Mouse (Mus musculus) midbrain, embryonic 15.5 days (tissue): Measurements from ENCODE around the gene Psg16. TPM values are rescaled to one million over a fixed set of nuclear protein-coding genes. Genes with fewer than 3 reads are reported as not detected.
"Not testable (repeated sequence)": the region's sequence is repeated elsewhere in the genome, so short reads cannot be mapped to it uniquely, and the experiment has no call there.

Experiments
- ATAC-seq: fragments of 200-750 bp; cut with Nextera tagmentation; replicated peaks from 2 replicates; pipeline ENCODE4 v1.8.0; 2017; ENCODE audit warnings: moderate TSS enrichment
- H3K27ac ChIP-seq: fragments of 300-500 bp; sonication (generic); 2 replicates; pipeline ENCODE4 v1.5.1; 2015; ENCODE audit warnings: mild to moderate bottlenecking, inconsistent platforms
- H3K27me3 ChIP-seq: fragments of 300-500 bp; sonication (generic); replicated peaks from 2 replicates; pipeline ENCODE4 v1.6.1; 2015; ENCODE audit warnings: inconsistent platforms
- H3K36me3 ChIP-seq: fragments of 300-500 bp; sonication (generic); replicated peaks from 2 replicates; pipeline ENCODE4 v1.6.1; 2015; ENCODE audit warnings: inconsistent platforms
- H3K4me1 ChIP-seq: fragments of 300-500 bp; sonication (generic); 2 replicates; pipeline ENCODE4 v1.6.1; 2015; ENCODE audit warnings: inconsistent platforms
- H3K4me2 ChIP-seq: fragments of 300-500 bp; sonication (generic); 2 replicates; pipeline ENCODE4 v1.6.1; 2015; ENCODE audit warnings: inconsistent platforms, mild to moderate bottlenecking, moderate library complexity
- H3K4me3 ChIP-seq: fragments of 300-500 bp; sonication (generic); 2 replicates; pipeline ENCODE4 v1.5.1; 2015; ENCODE audit warnings: mild to moderate bottlenecking, inconsistent platforms
- H3K9ac ChIP-seq: fragments of 300-500 bp; sonication (generic); 2 replicates; pipeline ENCODE4 v1.6.1; 2015; ENCODE audit warnings: mild to moderate bottlenecking, inconsistent platforms
- H3K9me3 ChIP-seq: fragments of 300-500 bp; sonication (generic); 2 replicates; pipeline ENCODE4 v1.6.1; 2016; ENCODE audit warnings: inconsistent platforms
- WGBS: fragments of 180-500 bp; shearing (Covaris S2); methylation state at CpG from one replicate; pipeline ENCODE4 v1.1.7; 2015; ENCODE audit warnings: mixed read lengths; 5-methylcytosine and 5-hydroxymethylcytosine counted together
- polyA plus RNA-seq: library from polyadenylated mRNA; unstranded; fragments of >200 nt; fragmentation: Nextera tagmentation; extraction: Ambion mirVana; gene quantifications from 2 replicates; pipeline ENCODE4 v1.2.1, GENCODE M21; 2015

Psg16 gene
- polyA plus RNA-seq, 1 experiment from 2014 or later: 6.1 TPM

DNA sequence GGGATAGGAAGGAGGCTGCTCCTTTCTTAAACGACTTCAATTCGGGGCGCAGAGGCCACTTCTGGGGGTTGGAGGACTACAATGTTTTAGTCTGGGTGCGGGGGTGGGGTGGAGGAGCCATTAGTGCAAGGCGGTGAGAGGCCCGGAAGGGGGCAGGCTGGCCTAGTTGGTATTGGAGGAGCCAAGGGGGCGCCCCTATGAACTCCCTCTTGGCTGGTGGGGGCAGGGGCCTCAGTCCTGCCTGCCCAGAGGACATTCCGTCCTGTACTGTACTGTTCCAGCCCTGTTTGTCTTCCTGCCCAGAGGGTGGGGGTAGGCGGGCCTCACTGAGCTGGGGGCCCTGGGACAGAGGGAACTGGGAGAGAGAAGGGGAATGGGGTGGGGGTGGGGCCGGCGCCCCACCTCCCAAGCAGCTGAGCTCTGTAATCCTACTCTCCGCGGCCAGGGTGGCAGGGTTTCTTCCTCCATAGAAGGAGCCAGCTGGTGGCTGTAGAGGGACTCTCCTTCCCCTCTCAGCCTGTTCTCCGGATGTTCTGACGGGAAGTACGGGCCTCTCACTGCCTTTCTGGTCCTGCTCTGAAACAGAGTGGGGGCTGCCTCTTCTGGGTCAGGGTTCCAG is 15.7 kb upstream of the Psg16 start:
- Histone ChIP-seq H3K9ac (no peak overlapping the region), H3K4me1 (peaks cover 42% of the 10 kb centered on the region), H3K4me2 (no peak overlapping the region), H3K27me3 (peaks cover 6% of the 10 kb centered on the region), H3K27ac (peak overlapping the region; percentile 66), H3K9me3 (no peaks in the 10 kb centered on the region), H3K4me3 (no peak overlapping the region), H3K36me3 (no peaks in the 10 kb centered on the region)
- WGBS: 3% methylated on average over 16 of the region's 16 CpGs
- ATAC-seq: no peak; the same call in 1 of the 2 replicates

GRCm38 (mm10) chr7:17058816-17059462 is 14.9 kb upstream of the Psg16 start:
- H3K36me3 ChIP-seq: no peaks in the 10 kb centered on the region
- peaks cover 42% of the 10 kb centered on the region for H3K4me1 ChIP-seq
- peaks cover 6% of the 10 kb centered on the region for H3K27me3 ChIP-seq
- no peaks in the 10 kb centered on the region for H3K9me3 ChIP-seq
- 34% methylated on average over 8 of the region's 8 CpGs for WGBS
- no peak overlapping the region for H3K4me3 ChIP-seq
- H3K27ac ChIP-seq: peak overlapping the region; percentile 66
- H3K4me2 ChIP-seq: no peak overlapping the region
- H3K9ac ChIP-seq: no peak overlapping the region
- no peak for ATAC-seq

- Histone ChIP-seq H3K9ac (no peak overlapping the region), H3K4me3 (no peak overlapping the region), H3K4me2 (no peak overlapping the region), H3K36me3 (no peaks in the 10 kb centered on the region), H3K4me1 (peaks cover 42% of the 10 kb centered on the region), H3K9me3 (no peaks in the 10 kb centered on the region), H3K27me3 (peaks cover 6% of the 10 kb centered on the region), H3K27ac (peak overlapping the region; percentile 46; the same call in 1 of the 2 replicates)
- ATAC-seq: no peak
- 80% methylated on average over 3 of the region's 3 CpGs for WGBS
These were observed 14.4 kb upstream of the Psg16 start for GRCm38 (mm10) chr7:17059463-17059844.

- no peak overlapping the region for H3K9ac ChIP-seq
- peaks cover 42% of the 10 kb centered on the region for H3K4me1 ChIP-seq
- H3K27me3 ChIP-seq: peaks cover 6% of the 10 kb centered on the region
- no peak overlapping the region for H3K4me2 ChIP-seq
- 34% methylated on average over 9 of the region's 9 CpGs for WGBS
- no peaks in the 10 kb centered on the region for H3K9me3 ChIP-seq
- no peak for ATAC-seq
- no peaks in the 10 kb centered on the region for H3K36me3 ChIP-seq
- H3K4me3 ChIP-seq: no peak overlapping the region
- H3K27ac ChIP-seq: peak overlapping the region; percentile 46; the same call in 1 of the 2 replicates
These were observed 13.6 kb upstream of the Psg16 start for GRCm38 (mm10) chr7:17060031-17060781.

DNA sequence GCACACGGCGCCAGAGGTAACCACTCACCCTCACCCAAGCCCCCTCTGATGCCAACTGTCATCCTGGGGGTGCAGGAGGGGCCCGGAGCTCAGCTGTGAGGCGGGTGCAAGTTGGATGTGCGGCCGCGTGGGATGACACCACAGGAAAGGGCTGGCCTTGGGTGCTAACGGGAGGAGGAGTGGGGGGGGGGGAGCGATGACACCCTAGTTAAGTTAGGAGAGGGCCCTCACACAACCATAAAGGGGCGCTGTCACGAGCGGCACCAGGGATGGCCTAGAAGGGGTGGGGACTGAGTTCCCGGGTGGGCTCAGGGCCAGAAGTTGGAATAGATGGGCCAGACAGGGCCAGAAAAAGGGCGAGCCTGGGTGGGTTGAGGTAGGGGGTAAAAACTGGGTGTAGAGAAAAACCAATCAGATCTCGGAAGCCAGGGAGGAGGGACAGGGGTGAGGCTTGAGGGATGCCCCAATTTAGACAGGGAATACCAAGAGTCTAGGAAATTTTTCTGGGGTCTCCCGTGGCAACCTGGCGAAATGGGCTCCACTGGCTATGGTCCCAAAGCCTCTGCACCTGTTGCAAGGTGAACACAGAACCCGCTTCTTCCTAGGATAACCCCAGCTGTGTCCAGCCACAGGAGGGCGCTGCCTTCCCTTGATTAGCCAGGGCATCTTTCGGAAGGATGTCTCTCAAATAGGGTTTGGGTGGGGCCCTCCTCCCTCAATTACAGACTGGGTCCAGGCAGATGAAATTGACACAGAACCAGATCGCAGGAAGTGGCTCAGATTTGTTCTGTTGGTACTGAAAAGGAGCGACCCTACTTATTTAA is 12.8 kb upstream of the Psg16 start:
- Histone ChIP-seq H3K9ac (no peak overlapping the region), H3K4me1 (peaks cover 38% of the 10 kb centered on the region), H3K27me3 (peaks cover 6% of the 10 kb centered on the region), H3K4me3 (0 out of 2 replicates have a peak overlapping the region, but pooled peaks have one; percentile 3), H3K27ac (0 out of 2 replicates have a peak overlapping the region, but pooled peaks have one; percentile 46), H3K9me3 (no peaks in the 10 kb centered on the region), H3K36me3 (no peaks in the 10 kb centered on the region), H3K4me2 (peak overlapping the region; percentile 64)
- WGBS: 74% methylated on average over 22 of the region's 22 CpGs
- ATAC-seq: no peak

DNA sequence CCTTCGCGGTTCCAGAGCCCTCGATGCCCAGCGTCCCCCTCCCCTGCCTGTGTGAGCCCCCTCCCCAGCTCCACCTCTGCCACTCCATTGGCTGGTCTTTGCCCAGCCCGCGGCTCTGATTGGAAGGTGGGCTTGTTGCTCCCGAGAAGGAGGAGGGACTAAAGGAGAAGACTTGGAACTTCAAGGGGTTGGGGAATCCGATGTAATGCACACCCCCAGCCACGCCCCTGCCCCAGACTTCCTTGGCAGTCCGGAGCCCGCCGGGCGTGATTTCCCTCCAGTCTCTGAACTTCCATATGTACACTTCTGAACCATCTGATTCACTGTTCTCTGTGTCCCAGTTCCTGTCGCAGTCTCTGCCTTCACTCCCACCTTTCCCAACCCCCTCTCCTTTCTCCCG is 11.5 kb upstream of the Psg16 start, which contains the start of gene Hif3a:
TSS of gene Hif3a (minus strand) at position 39 of the 400 bp plus-strand sequence.
- H3K9ac ChIP-seq: peak within 1 kb of the TSS; percentile 18; the same call in 1 of the 2 replicates
- WGBS: 1% methylated on average over 15 of the region's 15 CpGs
- H3K36me3 ChIP-seq: no peaks in the 10 kb centered on the region
- H3K4me2 ChIP-seq: peak within 1 kb of the TSS; percentile 64
- ATAC-seq: peak; percentile 90
- no peak within 1 kb of the TSS for H3K27ac ChIP-seq
- peaks cover 30% of the 10 kb centered on the region for H3K4me1 ChIP-seq
- no peaks in the 10 kb centered on the region for H3K9me3 ChIP-seq
- H3K4me3 ChIP-seq: peak within 1 kb of the TSS; percentile 37
- H3K27me3 ChIP-seq: peaks cover 6% of the 10 kb centered on the region

- no peak overlapping the region for H3K27ac ChIP-seq
- WGBS: 21% methylated on average over 11 of the region's 11 CpGs
- H3K9ac ChIP-seq: no peak overlapping the region
- peak overlapping the region; percentile 37 for H3K4me3 ChIP-seq
- peak; percentile 46 for ATAC-seq
- peaks cover 28% of the 10 kb centered on the region for H3K4me1 ChIP-seq
- H3K27me3 ChIP-seq: peaks cover 6% of the 10 kb centered on the region
- no peaks in the 10 kb centered on the region for H3K36me3 ChIP-seq
- H3K4me2 ChIP-seq: peak overlapping the region; percentile 64
- H3K9me3 ChIP-seq: no peaks in the 10 kb centered on the region
These were observed 11.0 kb upstream of the Psg16 start for GRCm38 (mm10) chr7:17062845-17063244.

GRCm38 (mm10) chr7:17065620-17066019 is 8.2 kb upstream of the Psg16 start:
- Histone ChIP-seq H3K4me3 (no peak overlapping the region), H3K4me2 (no peak overlapping the region), H3K9ac (no peak overlapping the region), H3K36me3 (no peaks in the 10 kb centered on the region), H3K9me3 (no peaks in the 10 kb centered on the region), H3K27me3 (peaks cover 6% of the 10 kb centered on the region), H3K27ac (no peak overlapping the region), H3K4me1 (peaks cover 10% of the 10 kb centered on the region; the same call in 1 of the 2 replicates)
- WGBS: 86% methylated on average over 9 of the region's 9 CpGs
- no peak for ATAC-seq

DNA sequence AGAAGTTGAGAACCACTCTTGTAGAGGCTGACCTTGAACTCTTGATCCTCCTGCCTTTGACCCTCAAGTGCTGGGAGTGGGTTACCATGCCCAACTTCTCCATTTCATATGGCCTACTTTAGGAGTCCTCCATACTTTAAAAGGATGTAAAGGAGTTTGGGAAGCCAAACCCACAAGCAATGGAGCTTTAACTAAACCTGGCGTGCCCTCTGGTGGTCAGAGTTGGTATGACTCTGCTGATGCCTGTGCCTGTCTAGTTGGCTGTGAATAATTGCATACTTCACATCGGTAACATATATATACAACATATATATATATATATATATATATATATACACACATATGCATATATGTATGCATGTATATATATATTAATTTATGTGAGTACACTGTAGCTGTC is 7.4 kb upstream of the Psg16 start:
- Histone ChIP-seq H3K36me3 (no peaks in the 10 kb centered on the region), H3K4me2 (no peak overlapping the region), H3K4me1 (peaks cover 10% of the 10 kb centered on the region; the same call in 1 of the 2 replicates), H3K27me3 (peaks cover 3% of the 10 kb centered on the region), H3K9ac (no peak overlapping the region), H3K9me3 (no peaks in the 10 kb centered on the region), H3K4me3 (no peak overlapping the region), H3K27ac (no peak overlapping the region)
- WGBS: 9% methylated on average over 2 of the region's 2 CpGs
- ATAC-seq: no peak

DNA sequence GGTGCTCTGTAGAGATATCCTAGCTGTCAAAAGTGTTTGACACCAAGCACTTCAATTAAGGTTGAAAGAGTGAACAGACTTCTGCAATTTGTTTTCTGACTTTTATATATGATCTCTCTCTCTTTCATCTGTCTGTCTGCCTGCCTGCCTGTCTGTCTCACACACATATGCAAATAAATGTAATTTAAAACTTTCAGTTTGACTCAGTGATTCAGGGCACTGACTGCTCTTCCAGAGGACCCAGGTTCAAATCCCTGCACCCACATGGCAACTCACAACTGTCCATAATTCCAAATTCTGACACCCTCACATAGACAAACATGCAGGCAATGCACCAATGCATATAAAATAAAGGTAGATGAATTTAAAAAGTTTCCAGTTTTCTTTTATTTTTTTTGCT is 6.8 kb upstream of the Psg16 start:
- Histone ChIP-seq H3K4me1 (peaks cover 7% of the 10 kb centered on the region; the same call in 1 of the 2 replicates), H3K9ac (no peak overlapping the region), H3K4me2 (no peak overlapping the region), H3K4me3 (no peak overlapping the region), H3K27ac (no peak overlapping the region), H3K27me3 (no peaks in the 10 kb centered on the region), H3K36me3 (no peaks in the 10 kb centered on the region), H3K9me3 (no peaks in the 10 kb centered on the region)
- ATAC-seq: no peak

GRCm38 (mm10) chr7:17067651-17068050 is 6.2 kb upstream of the Psg16 start:
- H3K27me3 ChIP-seq, H3K4me2 ChIP-seq, H3K9ac ChIP-seq, ATAC-seq, H3K27ac ChIP-seq, H3K9me3 ChIP-seq, H3K36me3 ChIP-seq, H3K4me3 ChIP-seq, H3K4me1 ChIP-seq: not testable (repeated sequence)
- WGBS: 68% methylated on average over 5 of the region's 5 CpGs

DNA sequence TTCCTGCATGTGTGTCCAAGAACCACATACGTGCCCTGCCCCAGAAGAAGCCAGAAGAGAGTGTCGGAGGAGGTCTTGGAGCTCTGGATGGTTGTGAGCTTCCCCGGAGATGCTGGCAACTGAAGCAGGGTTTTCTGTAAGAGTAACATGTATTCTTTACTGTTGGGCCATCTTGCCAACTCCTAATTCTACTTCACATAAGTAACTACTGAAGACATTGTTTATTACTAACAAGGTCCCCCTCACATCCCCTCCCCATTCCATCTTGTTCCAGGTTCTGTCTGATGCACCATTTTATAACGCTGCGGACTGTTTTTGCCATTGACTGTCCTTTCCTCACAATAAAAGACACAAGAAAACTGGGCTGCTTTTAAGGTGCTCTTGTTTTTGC is 332 bp upstream of the Psg16 start:
- no peaks in the 10 kb centered on the region for H3K4me1 ChIP-seq
- ATAC-seq: peak; percentile 37
- no peaks in the 10 kb centered on the region for H3K36me3 ChIP-seq
- H3K27ac ChIP-seq: no peak overlapping the region
- H3K27me3 ChIP-seq: no peaks in the 10 kb centered on the region
- no peak overlapping the region for H3K9ac ChIP-seq
- no peaks in the 10 kb centered on the region for H3K9me3 ChIP-seq
- no peak overlapping the region for H3K4me3 ChIP-seq
- H3K4me2 ChIP-seq: peak overlapping the region; percentile 28; the same call in 1 of the 2 replicates
- 61% methylated on average over 5 of the region's 5 CpGs for WGBS
